Comparison of ENCODE assay signal across 9 mouse cellular contexts in genomic region chr7:141192776-141193347, GRCm38 (mm10). TPM values are rescaled to one million over a fixed set of nuclear protein-coding genes. Genes with fewer than 3 reads are reported as not detected.
DNase-seq lines count a peak whose midpoint lies in the region; ATAC-seq and TF ChIP-seq lines count a peak whose summit lies in the region.
"Had no signal": no experiment of that assay in that cellular context is flagged by ENCODE, and none has a peak within 500 bp of the region (broad histone marks: within the 10 kb centered on the region; RNA-seq: fewer than 3 reads in every experiment).

No protein-coding gene starts in this region.

- H3K27ac ChIP-seq in heart, embryonic 16.5 days (ENCODE audit: low read length): peak overlapping the region; percentile 68
- peak overlapping the region; percentile 93 for H3K27ac ChIP-seq in stomach, embryonic 16.5 days (ENCODE audit: low read length)

- peak overlapping the region; percentile 96 for H3K4me3 ChIP-seq in E14TG2a.4 (replicated peaks; ENCODE audit: low read length)
- peak overlapping the region; percentile 58 for H3K4me3 ChIP-seq in heart, embryonic 16.5 days (ENCODE audit: low read length)
- peak overlapping the region; percentile 79 for H3K4me3 ChIP-seq in lung, adult 2 months (replicated peaks; ENCODE audit: extremely low read depth, low read depth, low read length)
- H3K4me3 ChIP-seq in stomach, embryonic 16.5 days (replicated peaks; ENCODE audit: low read length): peak overlapping the region; percentile 95

- intact Hi-C loops in gastrocnemius, postnatal 36 days (cut with DNase I): no loop called here

- TF ChIP-seq CTCF in E14TG2a.4 (conservative IDR thresholded peaks at IDR 0.05; ENCODE audit: low read length): no peak
- no peak for TF ChIP-seq CTCF in lung, adult 2 months (IDR thresholded peaks at IDR 0.05; ENCODE audit: insufficient read depth, low read length)

- DNase-seq in gastrocnemius, postnatal 25 days: peak; percentile 37
- no peak for DNase-seq in gastrocnemius, postnatal 36 days
- DNase-seq in lung, adult 2 months: peak; percentile 66
- DNase-seq in frontal cortex, postnatal 14 days (ENCODE audit: low spot score in 2 of 2): no peak
- no peak for DNase-seq in ovary, postnatal 14 days (ENCODE audit: low spot score)

- peaks cover 46% of the 10 kb centered on the region for H3K36me3 ChIP-seq in E14TG2a.4 (ENCODE audit: insufficient read depth, low read length)
- peaks cover 34% of the 10 kb centered on the region for H3K36me3 ChIP-seq in heart, embryonic 16.5 days (ENCODE audit: control insufficient read depth, insufficient read depth)
- H3K36me3 ChIP-seq in stomach, embryonic 16.5 days (ENCODE audit: control insufficient read depth, insufficient read depth, low read length): peaks cover 13% of the 10 kb centered on the region

- peak; percentile 43; the same call in 1 of the 2 replicates for TF ChIP-seq POLR2A in lung, adult 2 months (IDR thresholded peaks at IDR 0.05; ENCODE audit: borderline replicate concordance, extremely low read depth, low read depth, low read length)

- H3K9me3 ChIP-seq in E14TG2a.4 (ENCODE audit: low read length): no peaks in the 10 kb centered on the region
- no peaks in the 10 kb centered on the region for H3K9me3 ChIP-seq in heart, embryonic 16.5 days (replicated peaks; ENCODE audit: control insufficient read depth, low read length)
- no peaks in the 10 kb centered on the region for H3K9me3 ChIP-seq in stomach, embryonic 16.5 days (replicated peaks; ENCODE audit: control insufficient read depth, low read length)

- H3K9ac ChIP-seq in heart, embryonic 16.5 days (ENCODE audit: low read length): peak overlapping the region; percentile 77
- H3K9ac ChIP-seq in stomach, embryonic 16.5 days (ENCODE audit: low read length): peak overlapping the region; percentile 99

- 28% methylated on average over 12 of the region's 12 CpGs for WGBS in heart, embryonic 16.5 days
- 26% methylated on average over 12 of the region's 12 CpGs for WGBS in lung, adult 2 months
- 25% methylated on average over 12 of the region's 12 CpGs for WGBS in stomach, embryonic 16.5 days

- H3K4me1 ChIP-seq in E14TG2a.4 (replicated peaks; ENCODE audit: low read depth, low read length): peaks cover 45% of the 10 kb centered on the region
- H3K4me1 ChIP-seq in heart, embryonic 16.5 days (ENCODE audit: control insufficient read depth, insufficient read depth, low read length): peaks cover 16% of the 10 kb centered on the region
- H3K4me1 ChIP-seq in lung, adult 2 months (ENCODE audit: control insufficient read depth, insufficient read depth, low read length): peaks cover 10% of the 10 kb centered on the region
- H3K4me1 ChIP-seq in stomach, embryonic 16.5 days (ENCODE audit: control insufficient read depth, insufficient read depth, low read length): peaks cover 25% of the 10 kb centered on the region

- no peak for ATAC-seq in heart, embryonic 16.5 days (replicated peaks; ENCODE audit: extremely low read depth, insufficient read depth, low FRiP score)
- no peak for ATAC-seq in stomach, embryonic 16.5 days (ENCODE audit: insufficient read depth, low FRiP score)

- H3K27me3 ChIP-seq in E14TG2a.4 (ENCODE audit: insufficient read depth, low read length): no peaks in the 10 kb centered on the region
- no peaks in the 10 kb centered on the region for H3K27me3 ChIP-seq in heart, embryonic 16.5 days (ENCODE audit: control insufficient read depth, insufficient read depth, low read length)
- no peaks in the 10 kb centered on the region for H3K27me3 ChIP-seq in stomach, embryonic 16.5 days (ENCODE audit: control insufficient read depth, insufficient read depth, low read length)
- H3K27me3 ChIP-seq: Patski had no signal

- H3K4me2 ChIP-seq in heart, embryonic 16.5 days (ENCODE audit: low read depth, low read length): peak overlapping the region; percentile 78
- H3K4me2 ChIP-seq in stomach, embryonic 16.5 days (ENCODE audit: low read depth, low read length): peak overlapping the region; percentile 93

RNA-seq across cellular contexts. Expression of gene Hras, which starts 0.9 kb away (rescaled TPM):
- 100 to 1,000 TPM; 150 TPM for total RNA-seq in gastrocnemius, postnatal 25 days (2021)
- total RNA-seq in gastrocnemius, postnatal 36 days (2021): 100 to 1,000 TPM; 148 to 163 TPM
- polyA plus RNA-seq in heart, embryonic 16.5 days (2015; fragmentation: Nextera tagmentation; extraction: Ambion mirVana): 59.5 and 92.1 TPM in 2 replicates
- 77.3 and 91.5 TPM in 2 replicates for polyA plus RNA-seq in lung, adult 2 months (2012; rRNA removed)
- 45.1 and 48.0 TPM in 2 replicates for polyA plus RNA-seq in stomach, embryonic 16.5 days (2015; fragmentation: Nextera tagmentation; extraction: Ambion mirVana)

RNA-seq across cellular contexts. Expression of gene Lrrc56, which starts 1.1 kb away (rescaled TPM):
- total RNA-seq in gastrocnemius, postnatal 25 days (2021): 1 to 10 TPM; 1.4 to 2.5 TPM
- total RNA-seq in gastrocnemius, postnatal 36 days (2021): 1 to 10 TPM; 2.0 to 2.1 TPM
- polyA plus RNA-seq in heart, embryonic 16.5 days (2015; fragmentation: Nextera tagmentation; extraction: Ambion mirVana): 3.0 and 4.1 TPM in 2 replicates
- polyA plus RNA-seq in lung, adult 2 months (2012; rRNA removed): 15.8 TPM in 2 replicates
- 7.1 TPM in 2 replicates for polyA plus RNA-seq in stomach, embryonic 16.5 days (2015; fragmentation: Nextera tagmentation; extraction: Ambion mirVana)

RNA-seq across cellular contexts. Expression of gene Rnh1, which starts 20.2 kb away (rescaled TPM):
- 10 to 100 TPM; 38.8 to 51.5 TPM for total RNA-seq in gastrocnemius, postnatal 25 days (2021)
- 10 to 100 TPM; 41.8 to 45.9 TPM for total RNA-seq in gastrocnemius, postnatal 36 days (2021)
- polyA plus RNA-seq in heart, embryonic 16.5 days (2015; fragmentation: Nextera tagmentation; extraction: Ambion mirVana): 96.9 and 111 TPM in 2 replicates
- 128 and 195 TPM in 2 replicates for polyA plus RNA-seq in lung, adult 2 months (2012; rRNA removed)
- 240 and 265 TPM in 2 replicates for polyA plus RNA-seq in stomach, embryonic 16.5 days (2015; fragmentation: Nextera tagmentation; extraction: Ambion mirVana)

RNA-seq across cellular contexts. Expression of gene Lmntd2, which starts 21.0 kb away (rescaled TPM):
- not detected for total RNA-seq in gastrocnemius, postnatal 25 days (2021)
- not detected for total RNA-seq in gastrocnemius, postnatal 36 days (2021)
- polyA plus RNA-seq in heart, embryonic 16.5 days (2015; fragmentation: Nextera tagmentation; extraction: Ambion mirVana): 0.54 and 0.76 TPM in 2 replicates
- polyA plus RNA-seq in lung, adult 2 months (2012; rRNA removed): 4.4 and 5.6 TPM in 2 replicates
- polyA plus RNA-seq in stomach, embryonic 16.5 days (2015; fragmentation: Nextera tagmentation; extraction: Ambion mirVana): 4.8 and 6.3 TPM in 2 replicates

RNA-seq across cellular contexts. Expression of gene Rassf7, which starts 22.8 kb away (rescaled TPM):
- total RNA-seq in gastrocnemius, postnatal 25 days (2021): 1 to 10 TPM in 1 of 2 experiments, under 1 TPM in 1; 0.38 to 1.1 TPM
- under 1 TPM in 1 of 2 experiments, not detected in 1; 0.59 TPM for total RNA-seq in gastrocnemius, postnatal 36 days (2021)
- 16.1 and 17.2 TPM in 2 replicates for polyA plus RNA-seq in heart, embryonic 16.5 days (2015; fragmentation: Nextera tagmentation; extraction: Ambion mirVana)
- 87.1 and 92.9 TPM in 2 replicates for polyA plus RNA-seq in lung, adult 2 months (2012; rRNA removed)
- polyA plus RNA-seq in stomach, embryonic 16.5 days (2015; fragmentation: Nextera tagmentation; extraction: Ambion mirVana): 82.3 and 104 TPM in 2 replicates

Comparison
In these comparisons a context has a peak if more than half of its experiments do, and no peak if none do; other contexts are left out.
1. DNase-seq: peak in gastrocnemius, postnatal 25 days (single experiment) and lung, adult 2 months (single experiment); none in gastrocnemius, postnatal 36 days (0 of 2), frontal cortex, postnatal 14 days (0 of 2) and ovary, postnatal 14 days (single experiment).
2. Peak in every context shown above with its lines, with median percentiles within 50 percentile points of each other: H3K4me3 ChIP-seq.